Mouse (Mus musculus) cerebellum, adult 9-10 months (tissue): ENCODE data around the gene Szrd1.

Experiments used
- DNase-seq: peaks from one replicate; pipeline ENCODE4 v3.0.0; 2022

The Szrd1 gene

GRCm38 (mm10) chr4:141139116-141139970 lies at the start of gene Szrd1:
Gene Szrd1 (minus strand): TSS chr4:141139775.
- DNase-seq: peak; percentile 99

- no peak for DNase-seq
Measured at GRCm38 (mm10) chr4:141186923-141187836, 47.6 kb upstream of the Szrd1 start.

- DNase-seq: no peak
Measured at GRCm38 (mm10) chr4:141184426-141184825, 44.9 kb upstream of the Szrd1 start.

- no peak for DNase-seq
Measured at GRCm38 (mm10) chr4:141183932-141184331, 44.4 kb upstream of the Szrd1 start.

GRCm38 (mm10) chr4:141181981-141182380 lies 42.4 kb upstream of the Szrd1 start:
- no peak for DNase-seq

- DNase-seq: no peak
Measured at GRCm38 (mm10) chr4:141180831-141181230, 41.3 kb upstream of the Szrd1 start.

GRCm38 (mm10) chr4:141178500-141178899 lies 38.9 kb upstream of the Szrd1 start:
- DNase-seq: no peak

GRCm38 (mm10) chr4:141176328-141176838 lies 36.8 kb upstream of the Szrd1 start:
- no peak for DNase-seq

- DNase-seq: no peak
Measured at GRCm38 (mm10) chr4:141175783-141176182, 36.2 kb upstream of the Szrd1 start.

GRCm38 (mm10) chr4:141172121-141172520 lies 32.5 kb upstream of the Szrd1 start:
- DNase-seq: no peak

GRCm38 (mm10) chr4:141167156-141167555 lies 27.6 kb upstream of the Szrd1 start:
- no peak for DNase-seq

GRCm38 (mm10) chr4:141165744-141166292 lies 26.2 kb upstream of the Szrd1 start:
- DNase-seq: no peak

- no peak for DNase-seq
Measured at GRCm38 (mm10) chr4:141163729-141164128, 24.2 kb upstream of the Szrd1 start.

- no peak for DNase-seq
Measured at GRCm38 (mm10) chr4:141161699-141162208, 22.2 kb upstream of the Szrd1 start.

GRCm38 (mm10) chr4:141160193-141160592 lies 20.6 kb upstream of the Szrd1 start:
- DNase-seq: no peak

GRCm38 (mm10) chr4:141159666-141160065 lies 20.1 kb upstream of the Szrd1 start:
- DNase-seq: no peak

- DNase-seq: no peak
Measured at GRCm38 (mm10) chr4:141159093-141159492, 19.5 kb upstream of the Szrd1 start.

GRCm38 (mm10) chr4:141158609-141159008 lies 19.0 kb upstream of the Szrd1 start:
- no peak for DNase-seq

- DNase-seq: no peak
Measured at GRCm38 (mm10) chr4:141157485-141157884, 17.9 kb upstream of the Szrd1 start.

- DNase-seq: no peak
Measured at GRCm38 (mm10) chr4:141149116-141149515, 9.5 kb upstream of the Szrd1 start.

- peak; percentile 48 for DNase-seq
Measured at GRCm38 (mm10) chr4:141148009-141148801, 8.6 kb upstream of the Szrd1 start.
